Mouse (Mus musculus): ENCODE data around the gene Rab40b. TPM values are rescaled to one million over a fixed set of nuclear protein-coding genes. Genes with fewer than 3 reads are reported as not detected.

Gene Rab40b
- total and polyA plus RNA-seq, 3 experiments: 0.91 to 2.0 (median 1.5) TPM

DNA sequence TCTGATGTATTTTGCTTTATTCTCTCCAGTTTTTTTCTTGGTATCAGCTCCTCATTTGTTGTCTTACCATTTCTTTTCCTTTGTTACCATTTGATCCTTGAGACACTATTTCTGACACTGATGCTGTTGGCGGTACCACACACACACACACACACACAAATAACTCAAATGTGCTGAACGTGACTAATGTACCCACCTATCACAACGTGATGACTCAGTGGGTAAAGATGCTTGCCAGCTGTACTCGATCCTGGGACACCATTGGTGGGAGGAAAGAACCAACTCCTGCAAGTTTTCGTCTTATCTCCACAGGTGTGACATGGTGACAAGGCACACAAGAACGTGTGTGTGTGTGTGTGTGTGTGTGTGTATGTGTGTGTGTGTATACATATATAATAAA is 14.7 kb downstream of the Rab40b start:
- no peak overlapping the region for H3K27ac ChIP-seq
- no peaks in the 10 kb centered on the region for H3K27me3 ChIP-seq (ENCODE audit: control insufficient read depth, insufficient read depth, low read length)
- H3K9ac ChIP-seq (ENCODE audit: low read depth, low read length): no peak overlapping the region
- H3K4me1 ChIP-seq (ENCODE audit: control insufficient read depth, insufficient read depth, low read length): no peaks in the 10 kb centered on the region
- no peak overlapping the region for H3K4me3 ChIP-seq
- H3K36me3 ChIP-seq (ENCODE audit: control insufficient read depth, insufficient read depth, low read length): no peaks in the 10 kb centered on the region
- no peaks in the 10 kb centered on the region for H3K79me2 ChIP-seq (replicated peaks; ENCODE audit: control insufficient read depth, insufficient read depth, low read length)
- intact Hi-C loops (cut with DNase I): no loop called here
- 57% methylated on average over 6 of the region's 6 CpGs for WGBS
- TF ChIP-seq EP300 (IDR thresholded peaks at IDR 0.05; ENCODE audit: insufficient read depth, low read depth, low read length): no peak
- TF ChIP-seq CTCF (IDR thresholded peaks at IDR 0.05): no peak
- TF ChIP-seq POLR2A (IDR thresholded peaks at IDR 0.05; ENCODE audit: insufficient read depth, low read depth, low read length): no peak
- DNase-seq: no peak

- 61% methylated on average over 6 of the region's 6 CpGs for whole genome bisulfite sequencing
- intact Hi-C loops (cut with DNase I): no loop called here
- Histone ChIP-seq H3K36me3 (ENCODE audit: control insufficient read depth, insufficient read depth, low read length) (no peaks in the 10 kb centered on the region), H3K27me3 (ENCODE audit: control insufficient read depth, insufficient read depth, low read length) (no peaks in the 10 kb centered on the region), H3K79me2 (replicated peaks; ENCODE audit: control insufficient read depth, insufficient read depth, low read length) (no peaks in the 10 kb centered on the region), H3K4me1 (ENCODE audit: control insufficient read depth, insufficient read depth, low read length) (no peaks in the 10 kb centered on the region), H3K27ac (no peak overlapping the region), H3K4me3 (no peak overlapping the region), H3K9ac (ENCODE audit: low read depth, low read length) (no peak overlapping the region)
- no peak for DNase-seq
- TF ChIP-seq CTCF (IDR thresholded peaks at IDR 0.05): no peak
- TF ChIP-seq POLR2A (IDR thresholded peaks at IDR 0.05; ENCODE audit: insufficient read depth, low read depth, low read length): no peak
- TF ChIP-seq EP300 (IDR thresholded peaks at IDR 0.05; ENCODE audit: insufficient read depth, low read depth, low read length): no peak
These were observed 17.6 kb downstream of the Rab40b start for GRCm38 (mm10) chr11:121370337-121370994.

DNA sequence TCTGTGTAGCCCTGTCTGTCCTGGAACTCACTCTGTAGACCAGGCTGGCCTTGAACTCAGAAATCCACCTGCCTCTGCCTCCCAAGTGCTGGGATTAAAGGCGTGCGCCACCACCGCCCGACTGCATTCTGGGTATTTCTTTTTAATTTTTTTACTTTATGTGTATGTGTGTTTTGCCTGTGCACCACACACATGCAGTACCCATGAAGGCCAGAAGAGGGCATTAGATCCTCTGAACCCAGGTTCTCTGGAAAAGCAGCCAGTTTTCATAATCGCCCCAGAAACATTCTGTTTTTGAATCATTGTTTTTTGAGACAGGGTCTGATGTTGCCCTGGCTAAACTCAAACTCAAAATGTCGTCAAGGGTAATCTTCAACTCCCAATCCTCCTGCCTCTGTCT is 18.4 kb downstream of the Rab40b start:
- Histone ChIP-seq H3K27me3 (ENCODE audit: control insufficient read depth, insufficient read depth, low read length) (no peaks in the 10 kb centered on the region), H3K4me1 (ENCODE audit: control insufficient read depth, insufficient read depth, low read length) (no peaks in the 10 kb centered on the region), H3K27ac (no peak overlapping the region), H3K79me2 (replicated peaks; ENCODE audit: control insufficient read depth, insufficient read depth, low read length) (no peaks in the 10 kb centered on the region), H3K36me3 (ENCODE audit: control insufficient read depth, insufficient read depth, low read length) (no peaks in the 10 kb centered on the region), H3K4me3 (no peak overlapping the region), H3K9ac (ENCODE audit: low read depth, low read length) (no peak overlapping the region)
- TF ChIP-seq CTCF (IDR thresholded peaks at IDR 0.05): peak; percentile 65
- no peak for TF ChIP-seq POLR2A (IDR thresholded peaks at IDR 0.05; ENCODE audit: insufficient read depth, low read depth, low read length)
- no peak for TF ChIP-seq EP300 (IDR thresholded peaks at IDR 0.05; ENCODE audit: insufficient read depth, low read depth, low read length)
- intact Hi-C loops (cut with DNase I): no loop called here
- WGBS: 69% methylated on average over 6 of the region's 6 CpGs
- no peak for DNase-seq

DNA sequence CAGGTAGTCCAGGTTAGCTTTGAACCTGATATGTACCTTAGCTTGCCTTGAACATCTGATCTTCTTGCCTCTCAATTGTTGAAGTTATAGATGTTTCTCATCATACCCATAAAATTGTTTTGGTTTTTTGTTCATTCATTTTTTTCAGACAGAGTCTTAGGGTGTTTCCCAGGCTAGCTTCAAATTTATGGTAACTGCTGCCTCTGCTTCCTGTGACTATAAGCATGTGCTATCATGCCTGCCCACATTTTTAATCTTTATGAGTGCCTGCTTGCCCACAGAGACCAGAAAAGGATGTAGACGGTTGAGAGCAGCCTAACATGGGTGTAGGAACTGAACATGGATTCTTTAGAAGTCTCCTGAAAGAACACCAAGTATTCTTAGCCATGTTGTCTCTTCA is 19.3 kb downstream of the Rab40b start:
- H3K27me3 ChIP-seq (ENCODE audit: control insufficient read depth, insufficient read depth, low read length): no peaks in the 10 kb centered on the region
- no peak for DNase-seq
- TF ChIP-seq CTCF (IDR thresholded peaks at IDR 0.05) (no peak), POLR2A (IDR thresholded peaks at IDR 0.05; ENCODE audit: insufficient read depth, low read depth, low read length) (no peak)
- intact Hi-C loops (cut with DNase I): no loop called here
- no peak overlapping the region for H3K4me3 ChIP-seq
- H3K27ac ChIP-seq: no peak overlapping the region
- no peaks in the 10 kb centered on the region for H3K36me3 ChIP-seq (ENCODE audit: control insufficient read depth, insufficient read depth, low read length)
- H3K79me2 ChIP-seq (replicated peaks; ENCODE audit: control insufficient read depth, insufficient read depth, low read length): no peaks in the 10 kb centered on the region
- no peak overlapping the region for H3K9ac ChIP-seq (ENCODE audit: low read depth, low read length)
- no peaks in the 10 kb centered on the region for H3K4me1 ChIP-seq (ENCODE audit: control insufficient read depth, insufficient read depth, low read length)
- WGBS: 66% methylated on average over 1 of the region's 1 CpGs

GRCm38 (mm10) chr11:121367170-121367707 is 20.8 kb downstream of the Rab40b start:
- intact Hi-C loops (cut with DNase I): no loop called here
- 47% methylated on average over 5 of the region's 5 CpGs for WGBS
- Histone ChIP-seq H3K36me3 (ENCODE audit: control insufficient read depth, insufficient read depth, low read length) (no peaks in the 10 kb centered on the region), H3K4me1 (ENCODE audit: control insufficient read depth, insufficient read depth, low read length) (no peaks in the 10 kb centered on the region), H3K27ac (no peak overlapping the region), H3K4me3 (no peak overlapping the region), H3K9ac (ENCODE audit: low read depth, low read length) (no peak overlapping the region), H3K79me2 (replicated peaks; ENCODE audit: control insufficient read depth, insufficient read depth, low read length) (no peaks in the 10 kb centered on the region), H3K27me3 (ENCODE audit: control insufficient read depth, insufficient read depth, low read length) (no peaks in the 10 kb centered on the region)
- no peak for DNase-seq
- no peak for TF ChIP-seq POLR2A (IDR thresholded peaks at IDR 0.05; ENCODE audit: insufficient read depth, low read depth, low read length)
- no peak for TF ChIP-seq EP300 (IDR thresholded peaks at IDR 0.05; ENCODE audit: insufficient read depth, low read depth, low read length)
- no peak for TF ChIP-seq CTCF (IDR thresholded peaks at IDR 0.05)

DNA sequence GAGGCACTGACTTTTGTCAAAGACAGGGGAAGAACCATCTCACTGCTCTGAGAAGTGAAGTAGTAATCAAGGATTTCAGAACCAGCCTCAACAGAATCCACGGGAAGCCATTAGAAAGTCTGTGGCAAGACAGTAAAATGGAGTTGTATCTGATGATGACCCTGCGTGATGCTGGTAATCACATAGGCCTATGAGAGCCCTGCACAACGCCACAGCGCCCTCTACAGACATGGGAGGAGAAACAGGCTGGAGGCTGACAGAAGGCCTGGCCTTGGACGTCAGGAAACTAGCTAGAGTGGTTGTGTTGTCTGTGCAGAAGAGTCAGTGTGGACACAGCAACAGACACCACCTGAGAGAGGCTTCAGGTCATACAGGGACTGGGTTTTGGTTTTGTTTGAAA is 25.8 kb downstream of the Rab40b start:
- no peaks in the 10 kb centered on the region for H3K4me1 ChIP-seq (ENCODE audit: control insufficient read depth, insufficient read depth, low read length)
- no peaks in the 10 kb centered on the region for H3K79me2 ChIP-seq (replicated peaks; ENCODE audit: control insufficient read depth, insufficient read depth, low read length)
- intact Hi-C loops (cut with DNase I): no loop called here
- TF ChIP-seq CTCF (IDR thresholded peaks at IDR 0.05) (peak; percentile 59), EP300 (IDR thresholded peaks at IDR 0.05; ENCODE audit: insufficient read depth, low read depth, low read length) (0 out of 2 replicates have a peak, but pooled peaks have one; percentile 20), POLR2A (IDR thresholded peaks at IDR 0.05; ENCODE audit: insufficient read depth, low read depth, low read length) (no peak)
- no peak overlapping the region for H3K27ac ChIP-seq
- no peak for DNase-seq
- H3K4me3 ChIP-seq: no peak overlapping the region
- 28% methylated on average over 5 of the region's 5 CpGs for WGBS
- no peaks in the 10 kb centered on the region for H3K27me3 ChIP-seq (ENCODE audit: control insufficient read depth, insufficient read depth, low read length)
- H3K36me3 ChIP-seq (ENCODE audit: control insufficient read depth, insufficient read depth, low read length): no peaks in the 10 kb centered on the region
- no peak overlapping the region for H3K9ac ChIP-seq (ENCODE audit: low read depth, low read length)
